Mouse (Mus musculus): ENCODE data around the gene Gm49776.

Gm49776 gene

DNA sequence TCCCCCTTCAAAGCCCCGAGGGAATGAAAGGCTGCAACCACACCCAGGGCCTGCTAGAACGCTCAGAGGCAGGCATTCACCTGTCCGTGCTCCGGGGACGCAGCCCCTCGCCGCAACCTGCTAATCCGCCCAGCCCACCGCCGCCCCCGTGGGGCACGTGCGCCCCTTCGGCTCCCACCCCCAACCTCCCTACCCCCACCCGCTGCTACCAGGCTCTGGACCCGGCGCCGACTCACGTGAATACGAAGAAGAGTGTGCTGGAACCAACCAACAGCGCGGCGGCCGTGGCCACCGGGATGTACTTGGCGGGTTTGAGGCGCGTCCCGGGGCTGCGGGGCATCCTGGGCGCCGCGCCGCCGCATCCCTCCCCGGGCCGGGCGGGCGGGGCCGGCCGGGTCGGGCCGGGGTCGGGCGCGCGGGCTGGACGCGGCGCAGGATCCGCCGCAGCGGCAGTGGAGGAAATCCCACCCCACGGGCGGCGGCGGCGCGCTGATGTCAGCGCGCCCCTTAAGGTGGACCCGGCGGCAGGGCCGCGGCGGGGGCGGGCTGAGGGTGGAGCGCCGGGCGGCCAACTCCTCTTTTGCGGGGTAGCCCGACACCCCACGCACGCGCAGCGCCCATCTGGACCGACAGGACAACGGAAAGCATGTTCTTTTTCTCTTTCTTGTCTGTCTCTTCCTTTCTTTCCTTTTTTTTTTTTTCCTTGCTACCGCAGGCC is 23.3 kb downstream of the Gm49776 start, which contains the start of gene Zdhhc8:
Gene Zdhhc8, minus strand, starts transcription at position 466 of the 718 bp plus-strand sequence.
- DNase-seq (ENCODE audit: low read depth, low spot score) = peak; percentile 71

DNA sequence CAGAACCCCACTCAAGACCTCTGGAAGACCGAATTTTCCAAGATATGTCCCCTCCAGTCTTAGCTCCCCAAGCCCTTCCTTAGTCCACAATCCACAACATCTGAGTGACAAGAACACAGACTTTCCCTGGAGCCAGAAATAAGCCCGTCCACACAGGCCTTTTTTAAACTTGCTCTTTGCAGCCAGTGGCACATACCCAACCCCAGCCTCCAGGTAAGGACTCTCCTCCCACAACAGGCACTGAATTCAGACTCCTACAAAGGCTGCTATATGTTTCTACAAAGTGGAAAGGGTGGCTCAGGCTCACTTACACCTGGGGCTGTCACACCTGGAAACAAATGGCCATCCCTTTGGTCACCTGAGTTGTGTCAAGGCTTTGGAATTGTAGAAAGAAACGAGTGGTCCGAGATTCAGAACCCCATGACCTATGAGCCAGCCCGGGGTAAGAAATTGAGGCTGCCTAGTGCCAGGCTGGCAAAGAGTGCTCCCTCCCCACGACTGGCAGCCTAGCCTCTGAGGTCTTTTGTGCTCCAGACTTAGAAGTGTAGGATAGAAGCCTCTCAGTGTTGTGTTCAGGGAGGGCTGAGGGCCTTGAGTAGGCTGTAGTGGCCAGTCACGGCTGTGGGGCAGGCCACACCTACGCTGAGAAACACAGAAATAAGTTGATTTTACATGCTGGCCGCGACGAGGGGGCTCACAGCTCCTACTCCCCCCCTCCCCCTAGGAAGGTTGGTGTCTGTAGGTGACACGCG is 24.0 kb downstream of the Gm49776 start:
- DNase-seq (ENCODE audit: low read depth, low spot score) = no peak

DNA sequence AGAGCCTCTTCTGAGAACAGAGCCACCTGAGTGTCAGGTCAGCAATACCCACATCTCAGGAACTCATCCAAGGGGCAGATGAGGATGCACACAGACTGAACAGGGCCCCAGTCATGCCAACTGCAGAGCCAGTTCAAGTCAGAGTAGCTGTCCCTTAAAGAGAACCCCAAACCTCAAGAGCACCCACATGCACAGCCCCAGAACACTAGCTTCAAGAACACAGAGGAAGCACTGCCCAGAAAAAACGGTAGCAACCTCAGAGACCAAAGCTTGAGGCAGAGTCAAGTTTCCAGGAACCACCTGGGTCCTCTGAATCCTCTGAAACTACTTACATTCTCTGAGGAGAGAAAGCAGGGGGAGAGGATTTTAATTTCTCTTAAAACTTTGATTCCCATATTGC is 24.7 kb downstream of the Gm49776 start:
- DNase-seq (ENCODE audit: low read depth, low spot score) = no peak

DNA sequence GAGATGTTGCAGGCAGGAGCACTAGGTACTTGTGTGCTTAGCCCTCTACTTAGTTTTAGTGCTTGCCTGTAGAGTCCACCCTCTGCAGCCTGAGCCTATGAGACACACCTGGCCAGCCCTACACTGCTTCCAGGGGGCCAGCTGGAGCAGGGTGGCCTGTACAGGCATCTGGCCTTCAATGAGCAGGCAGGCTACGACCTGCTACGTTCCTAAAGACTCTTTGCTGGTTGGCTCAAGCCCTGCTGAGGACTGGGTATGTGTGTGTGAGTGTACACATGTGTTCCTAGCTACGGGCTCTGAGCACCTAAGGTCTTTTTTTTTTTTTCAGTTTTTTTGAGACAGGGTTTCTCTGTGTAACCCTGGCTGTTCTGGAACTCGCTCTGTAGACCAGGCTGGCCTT is 26.7 kb downstream of the Gm49776 start:
- DNase-seq (ENCODE audit: low read depth, low spot score) = no peak

DNA sequence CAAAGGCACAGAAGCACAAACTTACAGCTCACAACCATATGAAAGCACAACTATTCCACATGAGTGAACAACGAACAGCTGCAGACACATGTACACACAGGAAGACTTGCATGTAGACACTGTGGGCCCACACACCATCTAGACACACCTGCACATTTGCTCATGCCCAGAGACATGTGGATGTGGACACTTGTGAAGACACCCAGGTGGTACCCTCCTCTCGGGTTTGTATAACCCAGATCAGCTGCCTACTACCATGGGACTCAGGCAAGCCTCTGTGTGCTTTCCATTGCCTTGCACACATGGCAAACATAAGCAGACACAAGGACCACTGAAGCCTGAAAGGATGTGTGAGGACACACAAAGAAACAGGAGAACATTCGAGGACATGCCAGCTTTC is 27.1 kb downstream of the Gm49776 start:
- DNase-seq (ENCODE audit: low read depth, low spot score) = no peak

DNA sequence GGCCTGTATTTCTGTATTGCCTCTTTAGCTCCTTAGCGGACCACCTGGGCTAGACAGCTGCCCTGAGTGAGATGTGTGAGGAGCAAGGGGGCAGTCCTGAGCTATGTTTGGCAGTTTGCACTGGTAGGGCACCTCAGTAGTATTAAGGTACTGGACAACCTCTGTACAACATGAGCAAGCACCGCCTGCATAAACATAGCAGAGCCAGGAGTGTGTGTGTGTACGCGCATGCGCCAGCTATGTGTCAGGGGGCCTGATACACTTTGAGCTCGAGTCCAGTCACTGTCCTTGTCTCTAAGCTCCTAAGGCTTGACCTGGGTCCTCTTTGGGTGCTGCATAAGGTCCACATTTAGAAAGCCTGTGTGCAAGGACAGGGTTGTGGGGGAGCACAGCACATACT is 27.5 kb downstream of the Gm49776 start:
- no peak for DNase-seq (ENCODE audit: low read depth, low spot score)

DNA sequence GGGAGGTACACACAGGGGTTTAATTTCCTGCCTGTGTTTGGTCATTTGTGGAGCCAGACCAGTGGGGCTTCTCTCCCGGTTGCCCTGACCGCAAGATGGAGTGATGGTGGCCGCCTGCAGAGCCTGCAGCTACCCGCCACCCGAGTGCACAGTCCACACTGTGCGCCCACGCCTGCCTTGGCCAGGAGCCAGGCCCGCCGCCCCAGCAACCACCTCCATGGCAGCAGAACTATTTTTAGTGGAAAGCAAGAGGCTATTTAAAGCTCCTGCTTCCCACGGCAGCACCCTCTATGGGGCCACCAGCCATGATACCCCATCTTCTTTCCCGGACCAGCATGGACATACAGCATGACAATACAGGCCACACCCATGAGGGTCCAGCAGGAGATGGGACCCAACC is 28.5 kb downstream of the Gm49776 start:
- DNase-seq (ENCODE audit: low read depth, low spot score) = no peak

DNA sequence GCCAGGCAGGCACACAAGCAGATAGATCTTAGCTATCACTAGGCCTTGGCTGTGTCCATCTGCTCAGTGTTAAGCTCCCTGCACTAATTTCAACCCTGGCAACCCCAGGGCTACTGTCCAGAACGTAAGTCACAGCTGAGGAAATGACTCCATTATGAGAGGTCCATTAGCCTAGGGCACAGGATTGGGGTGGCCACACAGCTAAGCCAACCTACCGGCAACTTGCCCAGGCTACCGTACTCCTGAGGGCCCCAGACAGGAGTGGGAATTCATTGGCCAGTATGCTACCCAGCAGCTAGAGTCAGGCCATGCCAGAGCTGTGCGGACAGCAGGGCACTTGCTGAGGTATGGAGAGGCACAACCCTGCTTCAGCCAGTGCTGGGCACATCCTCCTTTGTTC is 29.3 kb downstream of the Gm49776 start:
- no peak for DNase-seq (ENCODE audit: low read depth, low spot score)

DNA sequence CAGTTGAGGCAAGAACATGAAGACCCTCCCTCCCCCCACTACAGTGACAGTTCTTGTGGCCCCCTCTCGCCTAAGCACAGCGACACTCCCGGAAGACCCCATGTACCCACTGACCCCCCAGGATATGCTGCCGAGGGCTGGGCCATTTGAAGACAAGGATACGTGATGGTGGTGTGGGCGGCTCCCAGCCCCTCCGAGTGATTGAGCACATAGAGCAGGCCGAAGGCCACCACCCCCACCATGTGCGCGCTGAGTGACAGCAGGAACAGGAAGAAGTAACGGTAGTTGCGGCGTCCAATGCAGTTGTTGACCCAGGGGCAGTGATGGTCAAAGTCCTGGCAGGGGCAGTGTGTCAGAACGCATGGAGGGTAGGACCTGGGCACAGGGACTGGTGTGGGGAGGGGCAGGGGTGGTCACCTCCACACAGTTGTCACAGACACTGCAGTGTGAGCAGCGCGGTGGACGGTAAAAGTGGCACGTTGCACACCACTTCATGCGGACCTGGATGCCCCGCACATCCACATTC is 30.2 kb downstream of the Gm49776 start:
- no peak for DNase-seq (ENCODE audit: low read depth, low spot score)

DNA sequence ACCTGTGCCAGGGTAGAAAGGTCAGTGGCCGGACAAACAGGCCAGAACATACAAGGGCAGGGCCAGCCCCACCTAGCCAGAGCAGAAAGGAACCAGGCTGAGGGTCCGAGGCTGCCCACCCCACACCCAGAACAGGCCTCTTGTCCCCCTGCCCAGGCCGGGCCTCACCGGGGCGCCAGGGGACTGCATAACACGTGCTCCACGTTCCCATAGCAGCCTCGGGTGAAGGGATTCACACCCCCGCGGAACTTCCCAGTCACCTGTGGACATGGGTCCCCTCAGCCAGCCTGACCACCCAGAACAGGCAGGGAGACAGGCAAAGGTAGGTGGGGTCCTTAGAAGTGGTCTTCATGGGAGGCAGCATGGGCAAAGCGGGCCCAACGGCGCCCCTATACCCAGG is 30.9 kb downstream of the Gm49776 start:
- DNase-seq (ENCODE audit: low read depth, low spot score) = no peak

DNA sequence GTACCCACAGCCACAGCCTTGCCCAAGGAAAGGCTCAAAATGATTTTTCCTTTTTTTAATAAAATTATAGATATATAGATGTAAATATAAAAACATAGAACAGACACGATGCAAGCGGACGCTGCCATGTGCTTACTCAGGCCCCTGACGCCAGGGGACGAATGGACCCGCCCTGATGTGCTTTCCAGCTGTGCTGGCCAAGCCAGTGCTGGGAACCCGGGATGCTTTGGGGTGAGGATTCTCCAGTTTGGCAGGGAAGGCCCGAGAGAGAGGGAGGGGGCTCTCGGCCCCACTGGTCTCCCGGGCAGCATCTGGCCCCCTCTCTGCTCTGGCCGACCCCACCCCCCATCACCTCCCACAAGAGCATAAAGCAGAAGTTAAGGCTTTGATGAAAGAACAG is 35.9 kb downstream of the Gm49776 start:
- DNase-seq (ENCODE audit: low read depth, low spot score) = no peak

DNA sequence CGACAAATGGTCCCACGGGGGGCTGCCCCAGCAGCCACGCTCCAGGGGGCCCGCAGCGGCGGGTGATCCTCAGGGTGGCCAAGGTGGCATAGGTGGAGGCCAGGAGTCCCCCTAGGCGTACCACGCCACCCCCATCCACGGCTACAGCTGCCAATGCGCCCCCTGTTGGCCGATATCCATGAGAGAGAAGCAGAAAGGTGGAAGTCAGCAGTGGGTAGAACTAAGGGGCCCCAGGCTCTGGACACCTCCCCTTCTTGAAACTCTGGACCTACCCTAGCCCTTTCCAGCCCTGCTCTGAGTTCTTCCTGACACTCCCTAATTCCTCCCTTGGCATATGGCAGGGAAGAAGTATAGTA is 36.6 kb downstream of the Gm49776 start:
- no peak for DNase-seq (ENCODE audit: low read depth, low spot score)

DNA sequence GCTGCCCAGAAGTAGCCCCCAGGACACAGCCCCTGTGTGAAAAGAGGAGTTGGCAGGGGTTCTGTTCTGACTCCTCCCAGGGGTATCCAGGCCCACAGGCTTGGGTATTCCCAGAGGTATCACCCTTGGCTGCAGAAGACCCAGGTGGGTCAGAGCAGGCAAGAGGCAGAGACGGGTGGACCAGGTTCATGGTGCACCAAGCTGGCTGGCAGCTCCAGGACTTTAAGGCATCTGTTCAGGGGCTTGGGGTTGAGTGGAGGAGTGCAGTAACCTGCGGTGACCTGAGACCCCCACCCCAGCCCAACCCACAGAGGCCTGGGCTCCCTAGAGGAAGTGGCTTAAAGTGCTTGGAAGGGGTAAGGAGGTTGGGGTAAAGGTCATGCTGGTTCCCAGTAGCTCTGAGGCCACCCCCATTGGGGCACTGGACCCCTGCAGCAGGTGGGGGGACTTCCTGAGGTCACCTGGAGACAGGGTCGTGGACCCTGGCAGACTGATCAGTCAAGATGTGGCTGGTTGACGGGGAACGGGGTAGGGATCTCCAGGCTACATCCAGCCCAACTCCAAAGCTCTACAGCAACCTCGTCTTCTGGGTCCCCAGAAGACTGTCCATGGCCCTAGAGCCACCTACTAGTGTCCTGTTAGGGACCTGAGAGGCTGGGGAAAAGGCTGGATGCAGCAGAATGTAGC is 37.1 kb downstream of the Gm49776 start:
- DNase-seq (ENCODE audit: low read depth, low spot score) = no peak

DNA sequence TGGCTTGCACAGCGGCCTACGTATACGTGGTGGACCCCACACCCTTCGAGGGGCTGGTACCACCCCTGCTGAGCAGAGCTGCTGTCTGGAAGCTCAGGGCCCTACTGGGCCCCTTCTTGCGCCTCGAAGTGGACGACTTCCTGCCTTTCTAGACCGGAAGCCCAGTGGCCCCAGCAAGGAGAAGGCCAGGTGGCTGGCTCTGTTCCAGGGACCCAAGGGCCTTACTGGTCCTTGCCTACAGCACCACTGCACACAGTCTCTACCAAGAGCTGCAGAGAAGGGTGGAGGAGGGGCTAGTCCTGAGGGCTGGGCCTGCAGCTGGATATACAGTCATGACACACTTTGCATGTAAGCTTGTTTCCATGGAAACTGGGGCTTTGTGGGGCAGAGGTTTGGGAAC is 38.1 kb downstream of the Gm49776 start:
- DNase-seq (ENCODE audit: low read depth, low spot score) = no peak

DNA sequence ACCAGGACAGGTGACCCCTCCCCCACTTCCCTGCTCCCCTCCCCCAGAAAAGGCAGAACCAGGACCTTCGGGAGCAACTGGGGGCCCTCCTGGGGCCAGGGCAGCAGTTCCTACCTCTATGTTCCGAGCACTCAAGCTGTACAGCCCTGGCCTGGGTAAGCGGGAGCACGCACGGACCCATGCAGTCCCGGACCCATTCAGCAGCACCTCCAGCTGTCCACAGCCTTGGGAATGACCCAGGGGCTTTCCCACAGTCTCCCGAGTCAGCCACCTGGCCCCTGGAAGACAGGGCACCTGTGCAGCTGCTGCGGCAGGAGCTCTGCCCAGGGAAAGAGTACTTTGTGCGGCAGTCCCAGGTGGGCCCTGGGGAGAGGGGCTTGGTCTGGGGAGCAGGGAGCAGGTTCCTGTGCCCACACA is 39.5 kb downstream of the Gm49776 start:
- DNase-seq (ENCODE audit: low read depth, low spot score) = no peak

DNA sequence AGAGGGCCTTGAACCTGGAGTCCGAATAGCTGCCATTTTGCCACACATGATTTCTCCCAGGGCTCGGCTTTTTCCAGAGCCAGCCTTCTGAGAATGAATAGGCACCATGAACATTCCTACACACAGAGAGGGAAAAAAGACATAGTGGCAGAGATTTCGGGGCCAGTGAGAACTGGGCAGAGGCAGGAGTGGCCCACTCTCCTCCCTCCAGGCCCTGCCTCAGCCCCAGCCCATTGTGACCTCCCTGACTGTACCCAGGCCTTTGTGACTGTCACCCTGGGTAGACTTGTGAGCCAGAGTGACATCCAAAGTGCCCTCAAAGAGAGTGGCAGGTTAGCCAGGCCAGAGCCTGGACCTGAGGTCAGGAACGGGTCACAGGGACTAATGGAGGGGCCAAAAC is 40.5 kb downstream of the Gm49776 start, which contains the start of gene Ccdc188:
Gene Ccdc188, plus strand, starts transcription at position 301 of the 400 bp plus-strand sequence.
- DNase-seq (ENCODE audit: low read depth, low spot score) = no peak

DNA sequence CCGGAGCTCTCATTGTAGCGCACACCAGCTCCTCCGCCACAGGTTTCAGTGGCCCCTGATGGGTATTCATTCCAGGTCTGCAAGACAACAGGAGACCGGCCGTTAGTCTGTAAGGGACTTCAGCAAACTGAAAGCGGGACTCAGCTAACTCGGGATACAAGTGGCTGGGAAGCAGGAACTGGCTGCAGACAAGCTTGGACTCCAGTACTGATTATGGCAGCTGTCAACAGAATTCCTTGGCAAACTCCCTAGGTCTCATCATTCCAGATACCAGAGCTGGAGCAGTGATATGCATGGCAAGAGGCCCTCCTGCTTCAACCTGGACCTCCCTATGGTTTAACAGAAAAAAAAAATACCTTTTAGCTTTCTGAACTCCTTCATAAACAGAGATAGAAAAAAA is 43.3 kb downstream of the Gm49776 start:
- no peak for DNase-seq (ENCODE audit: low read depth, low spot score)

DNA sequence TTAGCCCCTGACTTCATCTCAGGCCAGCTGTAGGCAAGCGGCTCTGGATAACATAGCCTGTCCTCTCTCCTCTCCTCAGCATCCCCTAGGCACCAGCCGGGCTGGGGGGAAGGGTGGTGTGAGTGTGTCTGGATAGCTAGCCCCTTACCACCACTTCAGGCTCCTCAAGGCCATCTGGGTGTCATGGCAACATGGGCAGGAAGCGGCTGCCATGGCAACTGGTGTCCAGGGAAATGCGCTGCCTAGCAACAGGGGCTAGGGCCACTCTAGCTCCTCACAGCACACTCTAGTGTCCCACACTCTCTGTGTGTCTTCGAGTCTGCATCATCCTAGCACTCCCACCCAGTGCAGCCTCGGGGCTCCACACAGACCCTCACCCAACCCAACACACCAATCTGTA is 44.4 kb downstream of the Gm49776 start:
- DNase-seq (ENCODE audit: low read depth, low spot score) = peak; percentile 90

DNA sequence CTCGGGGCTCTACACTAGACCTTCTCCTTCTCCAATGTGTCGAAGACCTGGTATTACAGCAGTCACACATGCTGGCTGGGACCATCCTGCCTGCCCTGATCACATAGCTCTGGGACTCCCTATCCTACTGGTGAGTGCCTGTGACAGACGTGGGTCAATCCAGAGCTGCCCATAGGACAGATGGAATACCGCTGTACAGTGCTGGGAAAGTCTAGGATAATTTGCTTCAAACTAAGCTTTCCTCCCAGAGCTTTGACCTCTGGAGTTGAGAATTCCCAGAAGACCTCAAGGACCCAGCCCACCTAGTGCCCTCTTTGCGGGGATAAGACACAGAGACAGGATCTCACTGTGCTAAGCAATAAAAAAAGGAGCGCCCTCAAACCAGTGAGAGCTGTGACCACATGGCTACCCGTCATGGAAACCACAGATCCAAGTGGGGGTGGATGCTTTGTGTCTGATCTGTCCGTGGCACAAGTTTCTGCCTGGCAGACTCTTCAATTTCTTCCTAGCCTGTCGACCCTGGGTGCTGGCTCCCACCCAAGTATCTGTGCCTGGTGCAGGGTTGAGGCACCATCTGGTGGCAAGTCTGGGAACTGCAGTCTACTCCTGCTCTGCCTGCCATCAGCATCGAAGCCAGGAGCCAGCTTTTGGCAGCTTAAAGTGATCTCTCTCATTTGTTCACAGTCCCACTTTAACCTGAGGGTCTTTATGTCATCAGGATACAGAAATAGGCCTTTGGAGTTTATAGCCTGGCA is 46.5 kb downstream of the Gm49776 start:
- peak; percentile 88 for DNase-seq (ENCODE audit: low read depth, low spot score)

DNA sequence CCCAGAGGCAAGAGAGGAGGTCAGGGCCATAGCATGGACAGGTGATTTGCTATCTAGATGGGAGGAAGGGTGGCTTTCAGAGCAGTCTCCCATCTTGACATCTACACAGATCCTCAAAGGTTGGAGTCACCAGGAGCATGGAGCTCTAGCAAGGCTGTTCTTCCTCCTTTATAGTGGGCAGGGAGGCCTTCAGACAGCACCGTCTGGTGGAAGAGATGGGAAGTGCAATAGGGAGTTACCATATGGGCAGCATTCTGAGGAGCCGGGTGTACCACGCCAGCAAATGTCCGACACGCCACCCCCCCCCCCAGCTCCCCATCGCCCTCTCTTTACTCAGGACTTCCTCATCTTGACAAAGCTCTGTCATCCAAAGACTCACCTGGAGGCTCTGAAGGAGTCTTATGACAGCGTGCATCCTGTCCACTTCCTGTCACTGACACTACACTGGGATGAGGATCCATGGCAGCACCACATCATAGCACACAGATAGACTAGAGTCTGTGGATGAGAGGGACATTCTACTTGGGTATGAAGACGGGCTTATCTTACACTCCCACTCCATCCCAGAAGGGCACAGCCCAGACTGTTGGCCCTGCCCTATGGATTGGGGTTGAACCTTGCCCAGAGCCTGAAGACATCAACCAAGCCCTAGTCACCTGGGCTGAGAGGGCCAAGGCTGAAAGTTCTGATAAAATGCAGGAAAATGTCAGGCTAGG is 47.3 kb downstream of the Gm49776 start:
- peak; percentile 70 for DNase-seq (ENCODE audit: low read depth, low spot score)

Data from mesoderm, embryonic 11.5 days (tissue).